ENCODE assay signal across 25 mouse cellular contexts in the genomic region with DNA sequence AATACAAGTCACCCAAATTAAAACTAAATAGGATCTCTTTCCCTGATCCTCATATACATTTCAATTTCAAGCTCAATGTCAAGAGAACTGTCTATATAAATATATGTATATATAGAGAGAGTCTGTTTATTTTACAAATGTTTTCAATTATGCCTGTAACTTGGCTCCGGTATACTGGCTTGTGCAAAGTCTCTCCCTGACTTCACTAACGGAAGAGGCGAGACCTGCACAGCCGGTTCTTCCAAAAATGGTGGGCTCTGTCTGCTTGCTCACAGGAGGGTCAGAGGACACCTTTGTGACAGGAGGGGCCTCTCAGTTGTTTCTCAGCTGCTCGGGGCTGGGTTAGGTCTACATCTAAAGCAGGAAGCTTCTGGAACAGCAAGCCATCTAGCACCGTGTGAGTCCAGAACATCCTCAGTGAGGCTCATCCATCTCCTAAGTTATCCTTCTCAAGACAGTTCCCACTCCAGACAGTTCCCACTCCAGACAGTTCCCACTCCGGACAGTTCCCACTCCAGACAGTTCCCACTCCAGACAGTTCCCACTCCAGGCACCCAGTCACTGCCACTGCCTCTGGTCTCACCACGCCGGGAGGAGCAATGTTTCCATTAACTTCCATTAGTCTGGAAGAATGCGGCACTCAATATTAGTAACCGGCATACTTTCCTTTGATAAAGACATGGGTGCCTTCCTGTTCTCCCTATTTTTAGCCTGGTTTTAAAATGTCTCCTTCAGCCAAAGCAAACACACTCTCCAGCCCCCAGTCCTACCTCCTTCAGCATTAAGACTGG.
DNase-seq lines count a peak whose midpoint lies in the region; ATAC-seq and TF ChIP-seq lines count a peak whose summit lies in the region.
"Had no signal": no experiment of that assay in that cellular context is flagged by ENCODE, and none has a peak within 500 bp of the region (broad histone marks: within the 10 kb centered on the region; RNA-seq: fewer than 3 reads in every experiment).

No protein-coding gene starts in this region.

- H3K4me2 ChIP-seq in heart, embryonic 11.5 days: no peak overlapping the region
- no peak overlapping the region for H3K4me2 ChIP-seq in intestine, embryonic 15.5 days (replicated peaks)
- no peak overlapping the region for H3K4me2 ChIP-seq in intestine, postnatal 0 days (replicated peaks; ENCODE audit: low read depth)
- H3K4me2 ChIP-seq: forebrain, embryonic 13.5 days; hindbrain, embryonic 14.5 days; kidney, embryonic 15.5 days; limb, embryonic 12.5 days; liver, embryonic 15.5 days; neural tube, embryonic 15.5 days had no signal

- H3K36me3 ChIP-seq in heart, embryonic 10.5 days: no peaks in the 10 kb centered on the region
- no peaks in the 10 kb centered on the region for H3K36me3 ChIP-seq in heart, embryonic 11.5 days (ENCODE audit: control insufficient read depth, insufficient read depth, low read length)
- no peaks in the 10 kb centered on the region for H3K36me3 ChIP-seq in intestine, embryonic 15.5 days
- H3K36me3 ChIP-seq in intestine, postnatal 0 days (ENCODE audit: control insufficient read depth, insufficient read depth): no peaks in the 10 kb centered on the region
- no peaks in the 10 kb centered on the region for H3K36me3 ChIP-seq in embryonic facial prominence, embryonic 10.5 days (replicated peaks)
- H3K36me3 ChIP-seq in limb, embryonic 10.5 days: no peaks in the 10 kb centered on the region
- H3K36me3 ChIP-seq: G1E; kidney, embryonic 15.5 days; limb, embryonic 12.5 days; liver, embryonic 15.5 days; neural tube, embryonic 15.5 days had no signal

- ATAC-seq in heart, embryonic 11.5 days (replicated peaks; ENCODE audit: insufficient number of reproducible peaks, low FRiP score, low TSS enrichment): no peak
- peak; percentile 70 for ATAC-seq in intestine, embryonic 15.5 days
- no peak for ATAC-seq in intestine, postnatal 0 days
- ATAC-seq: activated CD4-positive, CD25-positive, alpha-beta regulatory T cell, adult 4 months; CD4-positive, CD25-positive, alpha-beta regulatory T cell, adult 4 months; forebrain, embryonic 13.5 days; midbrain, embryonic 16.5 days had no signal

- H3K27ac ChIP-seq in heart, embryonic 10.5 days: peak overlapping the region; percentile 19; the same call in 1 of the 2 replicates
- H3K27ac ChIP-seq in heart, embryonic 11.5 days (ENCODE audit: low read depth, low read length): no peak overlapping the region
- H3K27ac ChIP-seq in intestine, embryonic 15.5 days: no peak overlapping the region
- H3K27ac ChIP-seq in intestine, postnatal 0 days (ENCODE audit: low read depth, low read length): no peak overlapping the region
- peak overlapping the region; percentile 24; the same call in 1 of the 2 replicates for H3K27ac ChIP-seq in embryonic facial prominence, embryonic 10.5 days (replicated peaks)
- 0 out of 2 replicates have a peak overlapping the region, but pooled peaks have one; percentile 31 for H3K27ac ChIP-seq in limb, embryonic 10.5 days
- H3K27ac ChIP-seq: forebrain, embryonic 13.5 days; hindbrain, embryonic 14.5 days; kidney, embryonic 15.5 days; limb, embryonic 12.5 days; liver, embryonic 15.5 days; neural tube, embryonic 15.5 days had no signal

- no peak for DNase-seq in heart, embryonic 10.5 days (ENCODE audit: low spot score)
- peak; percentile 25 for DNase-seq in embryonic facial prominence, embryonic 10.5 days (ENCODE audit: low spot score)
- no peak for DNase-seq in limb, embryonic 10.5 days (ENCODE audit: low spot score)
- DNase-seq in spleen, postnatal 36 days (ENCODE audit: low spot score in 2 of 2): no peak
- DNase-seq in gastrocnemius, postnatal 4 days (ENCODE audit: low spot score in 2 of 2): no peak
- DNase-seq: adrenal gland, postnatal 10 days; cerebellum, postnatal 10 days; heart, adult 18-20 months; lung, postnatal 36 days; right cerebral cortex, postnatal 25 days; thymus, postnatal 36 days had no signal

- peaks cover 22% of the 10 kb centered on the region for H3K4me1 ChIP-seq in heart, embryonic 10.5 days
- peaks cover 16% of the 10 kb centered on the region for H3K4me1 ChIP-seq in heart, embryonic 11.5 days (ENCODE audit: control insufficient read depth, insufficient read depth, low read length)
- H3K4me1 ChIP-seq in intestine, embryonic 15.5 days (replicated peaks): peaks cover 6% of the 10 kb centered on the region; the same call in 1 of the 2 replicates
- H3K4me1 ChIP-seq in intestine, postnatal 0 days (replicated peaks; ENCODE audit: control insufficient read depth, insufficient read depth, low read length): 0 out of 2 replicates have a peak, but pooled peaks cover 4% of the 10 kb centered on the region
- H3K4me1 ChIP-seq in embryonic facial prominence, embryonic 10.5 days: peaks cover 24% of the 10 kb centered on the region
- peaks cover 28% of the 10 kb centered on the region for H3K4me1 ChIP-seq in limb, embryonic 10.5 days
- H3K4me1 ChIP-seq: forebrain, embryonic 13.5 days; liver, embryonic 15.5 days; neural tube, embryonic 15.5 days had no signal

- no peak for TF ChIP-seq CTCF in intestine, postnatal 0 days (IDR thresholded peaks at IDR 0.05; ENCODE audit: low read depth)

- no peak overlapping the region for H3K9ac ChIP-seq in heart, embryonic 11.5 days (ENCODE audit: low read depth, low read length)
- no peak overlapping the region for H3K9ac ChIP-seq in intestine, embryonic 15.5 days
- no peak overlapping the region for H3K9ac ChIP-seq in intestine, postnatal 0 days (ENCODE audit: low read depth, low read length)
- H3K9ac ChIP-seq: forebrain, embryonic 13.5 days; hindbrain, embryonic 14.5 days; kidney, embryonic 15.5 days; limb, embryonic 12.5 days; liver, embryonic 15.5 days; neural tube, embryonic 15.5 days had no signal

- WGBS in heart, embryonic 10.5 days: 58% methylated on average over 11 of the region's 11 CpGs
- 57% methylated on average over 11 of the region's 11 CpGs for WGBS in heart, embryonic 11.5 days (ENCODE audit: insufficient replicate concordance)
- 51% methylated on average over 11 of the region's 11 CpGs for whole genome bisulfite sequencing in intestine, embryonic 15.5 days
- WGBS in intestine, postnatal 0 days: 43% methylated on average over 11 of the region's 11 CpGs
- 74% methylated on average over 11 of the region's 11 CpGs for WGBS in embryonic facial prominence, embryonic 10.5 days
- 79% methylated on average over 11 of the region's 11 CpGs for WGBS in limb, embryonic 10.5 days

- no peak overlapping the region for H3K4me3 ChIP-seq in heart, embryonic 10.5 days
- no peak overlapping the region for H3K4me3 ChIP-seq in heart, embryonic 11.5 days (ENCODE audit: low read depth, low read length)
- no peak overlapping the region for H3K4me3 ChIP-seq in intestine, embryonic 15.5 days (replicated peaks)
- H3K4me3 ChIP-seq in intestine, postnatal 0 days (ENCODE audit: low read depth, low read length): no peak overlapping the region
- H3K4me3 ChIP-seq in embryonic facial prominence, embryonic 10.5 days: no peak overlapping the region
- H3K4me3 ChIP-seq in limb, embryonic 10.5 days: no peak overlapping the region
- H3K4me3 ChIP-seq: erythroblast, embryonic 14.5 days; forebrain, embryonic 13.5 days; kidney, embryonic 15.5 days; limb, embryonic 12.5 days; liver, embryonic 15.5 days; neural tube, embryonic 15.5 days had no signal

- H3K9me3 ChIP-seq in heart, embryonic 10.5 days: no peaks in the 10 kb centered on the region
- no peaks in the 10 kb centered on the region for H3K9me3 ChIP-seq in heart, embryonic 11.5 days (replicated peaks; ENCODE audit: control insufficient read depth, low read length)
- no peaks in the 10 kb centered on the region for H3K9me3 ChIP-seq in intestine, embryonic 15.5 days
- no peaks in the 10 kb centered on the region for H3K9me3 ChIP-seq in intestine, postnatal 0 days (ENCODE audit: control insufficient read depth)
- H3K9me3 ChIP-seq in embryonic facial prominence, embryonic 10.5 days: no peaks in the 10 kb centered on the region
- H3K9me3 ChIP-seq in limb, embryonic 10.5 days (replicated peaks): no peaks in the 10 kb centered on the region
- H3K9me3 ChIP-seq: forebrain, embryonic 13.5 days; G1E; kidney, embryonic 15.5 days; limb, embryonic 12.5 days; liver, embryonic 15.5 days; neural tube, embryonic 15.5 days had no signal

- no peaks in the 10 kb centered on the region for H3K27me3 ChIP-seq in heart, embryonic 10.5 days (ENCODE audit: insufficient read depth, poor library complexity, severe bottlenecking)
- H3K27me3 ChIP-seq in heart, embryonic 11.5 days (ENCODE audit: control insufficient read depth, insufficient read depth, low read length): no peaks in the 10 kb centered on the region
- H3K27me3 ChIP-seq in intestine, embryonic 15.5 days (replicated peaks): no peaks in the 10 kb centered on the region
- H3K27me3 ChIP-seq in intestine, postnatal 0 days (replicated peaks; ENCODE audit: control insufficient read depth, insufficient read depth, low read length): no peaks in the 10 kb centered on the region
- no peaks in the 10 kb centered on the region for H3K27me3 ChIP-seq in embryonic facial prominence, embryonic 10.5 days (replicated peaks; ENCODE audit: low read depth, poor library complexity, severe bottlenecking)
- H3K27me3 ChIP-seq in limb, embryonic 10.5 days (ENCODE audit: low read depth, poor library complexity, severe bottlenecking): no peaks in the 10 kb centered on the region
- H3K27me3 ChIP-seq: forebrain, embryonic 13.5 days; kidney, embryonic 15.5 days; limb, embryonic 12.5 days; liver, embryonic 15.5 days; neural tube, embryonic 15.5 days had no signal

Comparison
In these comparisons a context has a peak if more than half of its experiments do, and no peak if none do; other contexts are left out.
1. H3K27ac ChIP-seq: peak in heart, embryonic 10.5 days (single experiment), embryonic facial prominence, embryonic 10.5 days (single experiment) and limb, embryonic 10.5 days (single experiment); none in heart, embryonic 11.5 days (single experiment), intestine, embryonic 15.5 days (single experiment) and intestine, postnatal 0 days (single experiment).